Mouse (Mus musculus) liver, postnatal 0 days (tissue): ENCODE measurements at regions not wholly inside any gene's neighbourhood (a gene's known extent, or its start where the extent isn't known, plus 50 kb on each side); places are given as distances from the start of the nearest gene placed in this dataset.

Experiments used
- CTCF ChIP-seq: sonication (generic); IDR thresholded peaks from 2 replicates; pipeline ENCODE4 v1.5.1; 2016; ENCODE audit warnings: antibody characterized with exemption, low read depth
- EP300 ChIP-seq: IDR thresholded peaks from 2 replicates; pipeline ENCODE4 v1.6.1; 2016; ENCODE audit warnings: antibody characterized with exemption, low read depth, mild to moderate bottlenecking

- no peak for TF ChIP-seq CTCF
- TF ChIP-seq EP300: no peak
These were observed 255.5 kb upstream of the Cdh5 start for GRCm38 (mm10) chr8:103845964-103846363.
